Mouse (Mus musculus) cerebellum, adult 2 months (tissue): ENCODE measurements at regions not wholly inside any gene's neighbourhood (a gene's known extent, or its start where the extent isn't known, plus 50 kb on each side); places are given as distances from the start of the nearest gene placed in this dataset.

ENCODE experiments used
- DNase-seq, 2 experiments: peaks; one replicate each; pipeline ENCODE4 v3.0.0; 2021
- H3K27ac ChIP-seq: fragments of 200-500 bp; 2 replicates; pipeline ENCODE4 v1.5.1; 2012; ENCODE audit warnings: low read length, control low read depth, inconsistent platforms; ENCODE audit not compliant: insufficient read depth
- H3K27me3 ChIP-seq: fragments of 200-500 bp; 2 replicates; pipeline ENCODE4 v1.6.1; 2012; ENCODE audit warnings: inconsistent platforms, mild to moderate bottlenecking, low read length, moderate library complexity; ENCODE audit not compliant: control insufficient read depth, insufficient read depth
- H3K4me1 ChIP-seq: fragments of 200-500 bp; 2 replicates; pipeline ENCODE4 v1.6.1; 2011; ENCODE audit warnings: low read length; ENCODE audit not compliant: control insufficient read depth, insufficient read depth
- H3K4me3 ChIP-seq: fragments of 200-500 bp; replicated peaks from 2 replicates; pipeline ENCODE3; 2011; ENCODE audit warnings: mild to moderate bottlenecking, low read depth, low read length, control low read depth; ENCODE audit not compliant: insufficient read depth
- CTCF ChIP-seq: fragments of 200-500 bp; IDR thresholded peaks from 2 replicates; pipeline ENCODE4 v1.5.1; 2011; ENCODE audit warnings: low read depth, mild to moderate bottlenecking, control low read depth, low read length, moderate library complexity, borderline replicate concordance; ENCODE audit not compliant: insufficient read depth
- POLR2A ChIP-seq: fragments of 200-500 bp; IDR thresholded peaks from 2 replicates; pipeline ENCODE4 v1.6.1; 2011; ENCODE audit warnings: low read length, control low read depth, borderline replicate concordance; ENCODE audit not compliant: insufficient read depth
- WGBS: fragments of 180-500 bp; shearing (Covaris S2); methylation state at CpG from one replicate; pipeline ENCODE4 v1.1.7; 2018; 5-methylcytosine and 5-hydroxymethylcytosine counted together

GRCm38 (mm10) chr9:25024486-25024885 is 64.7 kb upstream of the Gm10181 start:
- no peak overlapping the region for H3K4me3 ChIP-seq
- H3K27ac ChIP-seq = no peak overlapping the region
- H3K27me3 ChIP-seq = no peaks in the 10 kb centered on the region
- H3K4me1 ChIP-seq = no peaks in the 10 kb centered on the region
- 61% methylated on average over 4 of the region's 4 CpGs for WGBS
- DNase-seq = no peak
- no peak for TF ChIP-seq POLR2A
- no peak for TF ChIP-seq CTCF

- WGBS = 10% methylated on average over 8 of the region's 8 CpGs
- H3K27me3 ChIP-seq = no peaks in the 10 kb centered on the region
- TF ChIP-seq POLR2A (no peak), CTCF (peak; percentile 43; the same call in 1 of the 2 replicates)
- H3K27ac ChIP-seq = no peak overlapping the region
- DNase-seq = peak; percentile 14 to 40
- H3K4me1 ChIP-seq = no peaks in the 10 kb centered on the region
- H3K4me3 ChIP-seq = no peak overlapping the region
These were observed 61.6 kb upstream of the Gm10181 start for GRCm38 (mm10) chr9:25027581-25027980.

GRCm38 (mm10) chr9:25028305-25028704 is 60.9 kb upstream of the Gm10181 start:
- no peak overlapping the region for H3K27ac ChIP-seq
- no peaks in the 10 kb centered on the region for H3K27me3 ChIP-seq
- no peak overlapping the region for H3K4me3 ChIP-seq
- TF ChIP-seq CTCF (no peak), POLR2A (no peak)
- no peak for DNase-seq
- WGBS = 62% methylated on average over 6 of the region's 6 CpGs
- H3K4me1 ChIP-seq = no peaks in the 10 kb centered on the region

- Histone ChIP-seq H3K4me3 (no peak overlapping the region), H3K27ac (no peak overlapping the region), H3K27me3 (no peaks in the 10 kb centered on the region), H3K4me1 (no peaks in the 10 kb centered on the region)
- no peak for DNase-seq
- WGBS = 84% methylated on average over 6 of the region's 6 CpGs
- no peak for TF ChIP-seq CTCF
- TF ChIP-seq POLR2A = no peak
These were observed 57.8 kb upstream of the Gm10181 start for GRCm38 (mm10) chr9:25031466-25031865.
